Mouse (Mus musculus) forebrain, embryonic 14.5 days (tissue): ENCODE results near the gene Cfap298. TPM values are rescaled to one million over a fixed set of nuclear protein-coding genes. Genes with fewer than 3 reads are reported as not detected.

Experiments used
- ATAC-seq: fragments of 200-750 bp; cut with Nextera tagmentation; 2 replicates; pipeline ENCODE4 v1.8.0; 2017; ENCODE audit warnings: mild to moderate bottlenecking, moderate library complexity
- DNase-seq: peaks from one replicate; pipeline ENCODE4 v3.0.0-alpha.2; 2015; ENCODE audit warnings: low spot score
- H3K27ac ChIP-seq: fragments of 300-500 bp; sonication (generic); 2 replicates; pipeline ENCODE4 v1.5.1; 2014; ENCODE audit warnings: low read depth, mild to moderate bottlenecking, control low read depth, low read length, moderate library complexity
- H3K27me3 ChIP-seq: fragments of 300-500 bp; sonication (generic); replicated peaks from 2 replicates; pipeline ENCODE4 v1.6.1; 2014; ENCODE audit warnings: low read length, control low read depth, mixed read lengths; ENCODE audit not compliant: control insufficient read depth, insufficient read depth
- H3K36me3 ChIP-seq: fragments of 300-500 bp; sonication (generic); 2 replicates; pipeline ENCODE4 v1.6.1; 2014; ENCODE audit warnings: low read length, control low read depth; ENCODE audit not compliant: control insufficient read depth, insufficient read depth
- H3K4me1 ChIP-seq: fragments of 300-500 bp; sonication (generic); 2 replicates; pipeline ENCODE4 v1.6.1; 2014; ENCODE audit warnings: antibody characterized with exemption, low read length, control low read depth; ENCODE audit not compliant: control insufficient read depth, insufficient read depth
- H3K4me2 ChIP-seq: fragments of 300-500 bp; sonication (generic); 2 replicates; pipeline ENCODE4 v1.6.1; 2014; ENCODE audit warnings: mild to moderate bottlenecking, control low read depth, low read length
- H3K4me3 ChIP-seq: fragments of 300-500 bp; sonication (generic); 2 replicates; pipeline ENCODE4 v1.5.1; 2014; ENCODE audit warnings: low read depth, low read length, control low read depth
- H3K9ac ChIP-seq: fragments of 300-500 bp; sonication (generic); 2 replicates; pipeline ENCODE4 v1.6.1; 2014; ENCODE audit warnings: mild to moderate bottlenecking, low read length, control low read depth, moderate library complexity
- H3K9me3 ChIP-seq: fragments of 300-500 bp; sonication (generic); replicated peaks from 2 replicates; pipeline ENCODE4 v1.6.1; 2016; ENCODE audit warnings: low read length, control low read depth, mixed read lengths; ENCODE audit not compliant: control insufficient read depth
- WGBS: fragments of 180-500 bp; shearing (Covaris S2); extraction: QIAGEN DNeasy Blood & Tissue Kit; methylation state at CpG from one replicate; pipeline ENCODE4 v1.1.7; 2014; 5-methylcytosine and 5-hydroxymethylcytosine counted together
- polyA plus RNA-seq: library from polyadenylated mRNA; unstranded; fragments of >200 nt; fragmentation: Nextera tagmentation; extraction: Ambion mirVana; gene quantifications from 2 replicates; pipeline ENCODE4 v1.2.1, GENCODE M21; 2014

Gene Cfap298
- polyA plus RNA-seq, 1 experiment from 2014 or later = 49.0 TPM

GRCm38 (mm10) chr16:90901364-90901763 is 33.5 kb downstream of the Cfap298 start:
- WGBS = 79% methylated on average over 4 of the region's 4 CpGs
- H3K27me3 ChIP-seq = no peaks in the 10 kb centered on the region

GRCm38 (mm10) chr16:90899498-90899897 is 35.4 kb downstream of the Cfap298 start:
- DNase-seq = no peak

More at GRCm38 (mm10) chr16:90901364-90901763, 33.5 kb downstream of the Cfap298 start:
- DNase-seq = no peak
- Histone ChIP-seq H3K4me3 (no peak overlapping the region), H3K9me3 (no peaks in the 10 kb centered on the region), H3K36me3 (no peaks in the 10 kb centered on the region), H3K4me1 (no peaks in the 10 kb centered on the region), H3K9ac (no peak overlapping the region), H3K27ac (no peak overlapping the region), H3K4me2 (no peak overlapping the region)
- ATAC-seq = no peak

GRCm38 (mm10) chr16:90897651-90898050 is 37.3 kb downstream of the Cfap298 start:
- H3K4me1 ChIP-seq = no peaks in the 10 kb centered on the region
- no peaks in the 10 kb centered on the region for H3K27me3 ChIP-seq
- H3K9me3 ChIP-seq = no peaks in the 10 kb centered on the region
- no peaks in the 10 kb centered on the region for H3K36me3 ChIP-seq
- no peak overlapping the region for H3K9ac ChIP-seq
- no peak for ATAC-seq
- DNase-seq = no peak
- H3K4me2 ChIP-seq = no peak overlapping the region
- H3K4me3 ChIP-seq = no peak overlapping the region
- WGBS = 91% methylated on average over 3 of the region's 3 CpGs
- H3K27ac ChIP-seq = no peak overlapping the region

More at GRCm38 (mm10) chr16:90899498-90899897, 35.4 kb downstream of the Cfap298 start:
- no peaks in the 10 kb centered on the region for H3K4me1 ChIP-seq
- no peaks in the 10 kb centered on the region for H3K9me3 ChIP-seq
- H3K4me2 ChIP-seq = no peak overlapping the region
- WGBS = 65% methylated on average over 12 of the region's 12 CpGs
- H3K27me3 ChIP-seq = no peaks in the 10 kb centered on the region
- H3K9ac ChIP-seq = no peak overlapping the region
- no peak overlapping the region for H3K4me3 ChIP-seq
- no peak overlapping the region for H3K27ac ChIP-seq
- ATAC-seq = no peak
- H3K36me3 ChIP-seq = no peaks in the 10 kb centered on the region

- Histone ChIP-seq H3K9me3 (no peaks in the 10 kb centered on the region), H3K9ac (no peak overlapping the region), H3K27ac (no peak overlapping the region), H3K4me2 (no peak overlapping the region), H3K36me3 (no peaks in the 10 kb centered on the region), H3K4me1 (no peaks in the 10 kb centered on the region), H3K27me3 (no peaks in the 10 kb centered on the region), H3K4me3 (no peak overlapping the region)
- no peak for DNase-seq
- ATAC-seq = no peak
- WGBS = 67% methylated on average over 9 of the region's 9 CpGs
Observed at GRCm38 (mm10) chr16:90893792-90894191, 41.1 kb downstream of the Cfap298 start.

GRCm38 (mm10) chr16:90893019-90893418 is 41.9 kb downstream of the Cfap298 start:
- DNase-seq (no peak), ATAC-seq (no peak)
- Histone ChIP-seq H3K36me3 (no peaks in the 10 kb centered on the region), H3K4me2 (no peak overlapping the region), H3K4me3 (no peak overlapping the region), H3K27me3 (no peaks in the 10 kb centered on the region), H3K27ac (no peak overlapping the region), H3K9me3 (no peaks in the 10 kb centered on the region), H3K9ac (no peak overlapping the region), H3K4me1 (no peaks in the 10 kb centered on the region)
- WGBS = 76% methylated on average over 7 of the region's 7 CpGs

GRCm38 (mm10) chr16:90892081-90892480 is 42.8 kb downstream of the Cfap298 start:
- Histone ChIP-seq H3K4me3 (no peak overlapping the region), H3K4me2 (no peak overlapping the region), H3K36me3 (no peaks in the 10 kb centered on the region), H3K27ac (no peak overlapping the region), H3K27me3 (no peaks in the 10 kb centered on the region), H3K9me3 (no peaks in the 10 kb centered on the region), H3K4me1 (no peaks in the 10 kb centered on the region), H3K9ac (no peak overlapping the region)
- DNase-seq (no peak), ATAC-seq (no peak)
- 88% methylated on average over 8 of the region's 8 CpGs for WGBS

GRCm38 (mm10) chr16:90891601-90892000 is 43.3 kb downstream of the Cfap298 start:
- DNase-seq (no peak), ATAC-seq (no peak)
- Histone ChIP-seq H3K27ac (no peak overlapping the region), H3K4me2 (no peak overlapping the region), H3K36me3 (no peaks in the 10 kb centered on the region), H3K27me3 (no peaks in the 10 kb centered on the region), H3K4me3 (no peak overlapping the region), H3K4me1 (no peaks in the 10 kb centered on the region), H3K9ac (no peak overlapping the region), H3K9me3 (no peaks in the 10 kb centered on the region)
- 74% methylated on average over 14 of the region's 14 CpGs for WGBS

GRCm38 (mm10) chr16:90890683-90891082 is 44.2 kb downstream of the Cfap298 start:
- ATAC-seq (no peak), DNase-seq (no peak)
- WGBS = 94% methylated on average over 9 of the region's 9 CpGs
- H3K27ac ChIP-seq = no peak overlapping the region
- no peaks in the 10 kb centered on the region for H3K27me3 ChIP-seq
- no peaks in the 10 kb centered on the region for H3K36me3 ChIP-seq
- H3K9me3 ChIP-seq = no peaks in the 10 kb centered on the region
- H3K4me2 ChIP-seq = no peak overlapping the region
- no peaks in the 10 kb centered on the region for H3K4me1 ChIP-seq
- no peak overlapping the region for H3K4me3 ChIP-seq
- no peak overlapping the region for H3K9ac ChIP-seq

- H3K9me3 ChIP-seq = no peaks in the 10 kb centered on the region
- WGBS = 65% methylated on average over 9 of the region's 9 CpGs
Observed at GRCm38 (mm10) chr16:90885781-90886565, 48.9 kb downstream of the Cfap298 start.

More at GRCm38 (mm10) chr16:90885781-90886565, 48.9 kb downstream of the Cfap298 start:
- ATAC-seq (peak; percentile 50; the same call in 1 of the 2 replicates), DNase-seq (peak; percentile 56)
- Histone ChIP-seq H3K9ac (no peak overlapping the region), H3K27ac (no peak overlapping the region), H3K36me3 (no peaks in the 10 kb centered on the region), H3K27me3 (no peaks in the 10 kb centered on the region), H3K4me2 (no peak overlapping the region), H3K4me1 (0 out of 2 replicates have a peak, but pooled peaks cover 2% of the 10 kb centered on the region), H3K4me3 (no peak overlapping the region)
